Mouse (Mus musculus) cerebellum, postnatal 14 days (tissue): Measurements from ENCODE around the gene Cdc14a.

Experiments
- DNase-seq, 2 experiments: peaks; one replicate each; pipeline ENCODE4 v3.0.0; 2021; ENCODE audit warnings: mixed read lengths in 2 of 2

Cdc14a gene

DNA sequence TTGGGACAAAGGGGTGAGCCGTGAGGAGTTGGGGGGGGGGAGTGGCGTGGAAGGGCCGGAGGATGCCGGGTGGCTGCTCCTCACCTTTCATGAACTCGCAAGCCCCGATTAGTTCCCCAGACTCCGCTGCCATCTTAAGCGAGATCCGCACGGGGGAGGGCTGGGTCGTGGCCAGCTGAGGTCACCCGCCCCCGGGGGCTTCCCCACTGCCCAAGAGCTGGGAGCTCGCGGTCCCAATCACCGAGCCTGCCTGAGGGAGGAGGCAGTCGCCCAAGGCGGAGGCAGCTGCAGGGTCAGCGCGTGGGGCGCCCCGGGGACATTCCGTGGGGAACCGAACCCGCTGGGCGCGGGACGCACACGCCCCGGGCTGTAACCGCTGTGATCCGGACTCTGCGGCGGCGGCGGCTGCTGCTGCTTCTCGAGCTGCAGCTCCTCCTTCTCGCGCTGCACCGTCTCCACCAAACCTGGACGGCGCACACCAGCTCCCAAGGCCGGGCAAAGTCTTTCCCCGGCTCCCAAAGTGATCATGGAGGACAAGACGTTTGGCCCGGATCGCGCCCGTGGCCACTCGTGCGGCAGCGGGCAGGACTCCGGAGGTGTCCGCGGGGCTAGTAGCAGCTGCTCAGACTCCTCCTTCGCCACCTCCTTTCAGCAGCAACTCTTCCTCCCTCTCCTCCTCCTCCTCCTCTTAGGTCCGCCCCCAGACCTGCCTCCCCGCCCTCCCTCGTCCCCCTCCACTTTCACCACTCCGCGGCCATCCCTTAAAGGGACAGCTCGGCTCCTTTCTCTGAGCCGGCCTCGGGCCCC is at the start of gene Cdc14a:
Cdc14a (minus strand) TSS at position 680 of the 807 bp plus-strand sequence.
- peak; percentile 79 to 81 for DNase-seq

DNA sequence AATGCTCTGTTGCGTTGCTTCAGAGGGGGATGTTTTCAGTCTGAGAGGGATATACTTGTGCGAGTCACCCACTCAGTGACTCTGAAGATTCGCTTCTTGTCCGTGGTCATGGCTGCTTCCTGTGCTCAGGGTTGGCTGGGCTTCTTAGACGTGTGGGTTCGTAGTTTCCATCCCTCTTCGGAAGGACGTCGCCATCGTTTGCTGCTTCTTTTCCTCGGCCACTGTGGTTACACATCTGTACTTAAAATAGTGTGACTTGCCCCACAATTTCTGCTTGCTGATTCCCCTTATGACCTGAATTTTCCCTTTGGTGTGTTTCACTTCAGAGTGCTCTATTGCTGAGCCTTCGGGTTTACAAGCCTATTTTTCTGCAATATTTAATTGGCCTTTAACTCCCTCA is 41.9 kb upstream of the Cdc14a start:
- no peak for DNase-seq

DNA sequence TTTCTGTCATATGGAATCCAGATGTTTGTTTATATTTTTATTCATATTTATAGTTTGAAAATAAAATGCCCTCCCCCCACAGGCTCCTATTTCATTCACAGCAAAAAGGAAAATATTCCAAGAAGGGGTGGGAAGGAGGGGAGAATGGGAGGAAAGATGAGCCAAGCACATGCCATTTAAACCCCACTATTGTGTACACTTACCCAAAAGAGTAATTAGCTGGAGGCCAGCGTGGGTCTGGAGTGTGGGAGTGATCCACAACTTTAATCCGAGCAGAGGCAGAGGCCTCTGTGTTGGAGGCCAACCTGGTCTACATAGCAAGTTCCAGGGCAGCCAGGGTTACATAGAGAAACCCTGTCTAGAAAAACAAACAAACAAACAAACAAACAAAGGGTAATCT is 40.5 kb upstream of the Cdc14a start:
- DNase-seq, result no peak

DNA sequence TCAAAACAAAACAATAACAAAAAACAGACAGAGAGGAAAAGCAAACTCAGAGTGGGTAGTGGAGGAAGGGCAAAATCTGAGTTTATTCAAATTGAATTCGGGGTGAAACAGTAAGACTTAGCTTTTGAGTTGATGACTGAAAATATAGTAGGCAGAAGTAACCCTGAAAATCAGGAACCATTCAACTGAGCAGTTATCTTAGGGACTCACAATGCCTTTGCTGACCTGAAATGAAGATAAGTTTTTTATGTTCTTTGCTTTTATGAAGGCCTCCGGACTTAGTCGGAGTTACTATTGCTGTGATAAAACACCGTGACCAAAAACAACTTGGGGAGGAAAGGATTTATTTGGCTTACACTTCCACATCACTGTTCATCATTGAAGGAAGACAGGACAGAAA is 37.2 kb upstream of the Cdc14a start:
- DNase-seq, result no peak

DNA sequence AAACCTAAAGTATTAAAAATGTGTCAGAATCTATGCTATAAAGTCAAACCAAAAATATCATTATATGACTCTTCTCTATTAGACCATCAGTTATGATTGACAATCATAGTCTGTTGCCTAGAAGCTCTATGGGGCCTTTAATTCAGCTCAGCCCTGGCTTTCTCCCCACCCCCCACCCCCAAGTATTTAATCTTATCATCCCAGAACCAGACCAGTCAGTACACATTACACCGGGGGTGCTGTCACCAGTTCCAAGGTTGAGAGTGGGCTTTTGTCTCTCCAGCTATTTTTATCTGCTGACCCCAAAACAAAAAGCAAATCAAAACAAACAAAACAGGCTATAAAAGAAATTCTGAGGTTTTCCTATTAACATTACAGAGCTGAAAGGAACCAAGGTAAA is 30.7 kb upstream of the Cdc14a start:
- DNase-seq, result no peak

DNA sequence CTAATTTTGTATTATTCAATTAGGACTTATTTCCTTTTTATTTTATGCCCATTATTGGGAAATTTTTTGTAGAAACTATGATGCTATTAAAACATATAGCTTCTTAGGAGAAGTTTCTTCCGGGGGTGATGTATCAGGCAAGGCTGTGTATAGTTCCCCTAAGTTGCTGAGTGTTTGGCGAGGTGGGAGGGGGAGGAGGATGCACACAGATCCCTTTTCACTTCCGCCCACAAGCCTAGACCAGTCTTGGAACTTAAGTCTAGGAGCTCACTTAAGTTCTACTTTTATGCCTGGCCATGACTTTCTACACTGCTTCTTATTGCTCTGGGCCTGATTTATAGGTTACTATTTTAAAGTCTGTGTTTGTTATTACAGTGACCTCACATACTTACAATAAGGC is 26.9 kb upstream of the Cdc14a start:
- DNase-seq, result no peak

DNA sequence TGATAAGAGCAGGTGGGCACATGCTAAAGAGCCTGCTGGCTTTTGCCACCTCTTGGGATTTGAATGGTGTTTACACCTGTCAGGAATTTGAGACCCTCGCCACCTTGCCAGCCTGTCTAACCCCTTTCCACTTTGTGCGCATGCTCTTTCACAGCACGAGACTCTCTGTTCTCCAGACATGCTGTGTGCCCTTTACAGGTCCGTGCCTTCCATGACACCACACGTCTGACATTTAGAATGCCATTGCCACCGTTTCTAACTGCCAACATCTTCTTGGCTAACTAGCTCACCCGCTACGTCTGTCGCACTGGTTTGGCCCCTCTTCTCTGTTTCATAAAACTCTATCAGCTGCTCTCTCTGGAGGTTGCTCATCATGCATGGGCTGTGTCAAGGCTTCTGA is 20.5 kb upstream of the Cdc14a start:
- peak; percentile 16 to 22 for DNase-seq

DNA sequence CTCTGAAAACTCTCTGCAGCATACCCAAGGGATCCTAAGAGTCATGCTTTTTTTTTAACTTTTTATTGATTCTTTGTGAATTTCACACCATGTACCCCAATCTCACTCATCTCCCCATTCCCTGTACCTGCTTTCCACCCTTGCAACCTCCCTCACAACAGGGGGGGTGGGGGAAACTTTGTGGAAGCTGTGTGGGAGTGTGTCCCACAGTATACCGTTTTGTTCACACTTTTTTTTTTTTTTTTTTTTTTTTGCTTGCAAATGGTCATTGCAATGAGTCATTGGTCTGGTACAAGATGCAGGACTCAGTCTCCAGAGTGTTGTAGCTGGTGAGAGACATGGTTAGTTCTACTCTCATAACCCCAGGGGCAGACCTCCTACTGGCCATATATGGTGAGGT is 19.0 kb upstream of the Cdc14a start:
- no peak for DNase-seq

DNA sequence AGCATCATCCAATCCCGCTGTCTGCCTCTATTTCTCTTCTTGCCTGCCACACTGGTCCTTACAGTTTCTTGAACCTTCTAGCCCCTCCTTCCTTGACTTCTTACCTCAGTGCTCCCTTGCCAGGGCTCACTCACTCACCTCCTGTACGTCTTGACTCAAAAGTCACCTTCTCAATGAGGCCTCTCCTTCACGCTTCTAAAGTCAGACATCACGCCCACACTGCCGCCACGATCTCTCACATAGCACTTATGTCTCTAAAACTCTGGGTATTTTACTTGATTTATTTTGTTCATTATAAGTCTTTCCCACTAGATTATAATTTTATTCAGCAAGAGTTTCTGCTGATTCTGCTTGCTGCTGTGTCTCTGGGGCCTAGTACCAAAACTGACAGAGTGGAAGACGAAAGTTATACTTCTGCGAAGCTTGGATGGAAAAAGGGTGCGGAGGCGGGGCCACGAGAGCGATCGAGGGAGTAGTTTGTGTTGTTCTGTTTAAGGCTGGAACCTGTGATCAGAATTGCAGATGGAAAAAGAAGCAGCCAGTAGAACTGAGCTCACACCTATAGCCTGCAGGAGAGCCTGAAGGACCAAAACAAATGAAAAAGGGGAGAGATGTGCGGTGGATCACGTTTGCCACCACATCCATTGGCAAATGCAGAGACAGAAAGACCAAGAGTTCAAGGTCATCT is 17.8 kb upstream of the Cdc14a start:
- no peak for DNase-seq

DNA sequence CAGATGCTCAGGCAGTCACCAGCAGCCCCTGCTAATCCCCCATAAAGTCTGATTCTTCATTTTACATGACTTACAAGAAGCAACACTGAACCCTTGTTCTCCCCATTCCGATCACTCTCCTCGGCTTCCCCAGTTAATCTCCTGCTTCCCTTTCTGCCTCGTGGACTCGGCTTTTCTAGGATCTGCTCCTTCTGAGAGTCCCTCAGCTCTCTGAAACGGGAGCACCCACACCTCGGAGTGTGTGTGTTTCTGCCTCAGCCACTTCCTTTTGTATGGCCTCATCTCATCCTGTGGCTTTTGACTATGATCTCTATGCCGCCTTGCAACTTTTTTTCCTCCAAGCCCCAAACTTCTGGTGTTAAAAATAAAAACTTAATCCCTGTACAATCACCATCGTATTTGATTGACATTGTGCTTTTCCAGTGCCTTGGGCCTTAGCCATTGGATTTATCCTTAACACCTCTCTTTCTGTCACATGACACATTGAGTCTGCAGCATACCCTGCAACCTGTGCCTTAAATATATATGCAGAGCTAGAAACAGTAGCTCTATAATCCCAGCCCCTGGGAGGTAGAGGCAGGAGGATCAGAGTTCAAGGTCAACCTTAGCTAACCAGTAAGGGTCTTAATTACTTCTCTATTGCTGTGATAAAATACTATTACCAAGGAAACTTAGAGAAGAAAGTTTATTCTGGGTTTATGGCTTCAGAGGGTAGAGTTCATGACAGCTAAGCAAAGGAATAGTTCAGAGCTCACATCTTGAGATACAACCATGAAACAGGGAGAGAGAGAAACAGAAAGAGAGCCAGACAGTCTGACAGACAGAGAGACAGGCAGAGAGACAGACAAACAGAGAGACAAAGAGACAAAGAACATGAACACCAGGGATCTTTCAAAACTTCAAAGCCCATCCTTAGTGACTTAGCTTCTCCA is 16.5 kb upstream of the Cdc14a start:
- no peak for DNase-seq

DNA sequence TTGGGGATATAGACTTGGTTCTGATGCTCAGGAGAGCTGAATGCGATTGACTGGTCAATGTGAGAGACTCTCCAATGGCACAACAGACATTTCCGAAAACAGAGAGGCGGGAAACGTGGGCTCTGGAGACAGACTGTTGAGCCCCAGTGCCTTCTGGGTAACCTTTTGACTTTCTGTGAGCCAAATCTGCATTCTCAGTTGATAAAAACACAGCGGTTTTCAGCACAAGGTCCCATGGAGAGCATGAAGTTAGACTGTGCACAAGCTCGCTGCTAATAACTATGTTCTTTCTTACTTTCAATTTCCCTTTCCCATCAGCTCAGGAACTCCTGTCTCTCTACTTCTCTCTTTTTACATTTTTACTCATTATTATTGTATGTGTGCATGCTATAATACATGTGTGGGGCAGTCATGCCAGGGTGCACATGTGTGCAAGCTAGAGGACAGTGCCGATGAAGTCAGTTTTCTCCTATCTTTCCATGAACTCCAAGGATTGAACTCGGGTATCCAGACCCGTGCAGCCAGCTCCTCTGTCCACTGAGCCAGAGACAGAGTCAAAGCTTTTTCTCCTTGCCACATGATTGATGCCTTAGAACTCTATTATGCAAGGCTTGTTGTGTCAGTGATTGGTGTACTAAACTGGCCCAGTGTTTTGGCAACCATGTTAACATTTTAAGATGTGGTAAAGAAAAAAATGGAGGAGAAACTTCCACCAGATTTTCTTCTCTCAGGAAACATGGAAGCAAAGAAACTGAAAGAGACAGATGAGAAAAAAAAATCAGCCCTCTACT is 13.2 kb upstream of the Cdc14a start:
- DNase-seq, result no peak

DNA sequence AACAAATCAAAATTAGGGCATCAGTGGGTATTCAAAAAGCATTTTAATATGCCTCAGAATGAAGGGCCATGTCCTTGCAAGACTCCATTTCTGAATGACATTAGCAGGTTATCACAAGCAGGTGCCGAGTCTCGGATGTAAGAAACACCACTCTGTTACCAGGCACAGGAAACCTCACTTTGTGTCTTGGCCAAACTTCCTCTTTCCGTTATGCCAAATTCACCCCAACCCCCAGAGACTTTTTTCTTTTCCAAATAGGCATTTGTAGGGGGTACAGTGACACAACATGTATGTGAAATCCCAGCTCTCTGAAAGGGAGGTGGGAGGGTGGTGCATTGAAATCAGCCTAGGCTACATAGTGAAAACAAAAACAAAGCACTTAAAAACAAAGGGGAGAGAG is 12.3 kb upstream of the Cdc14a start:
- no peak for DNase-seq

DNA sequence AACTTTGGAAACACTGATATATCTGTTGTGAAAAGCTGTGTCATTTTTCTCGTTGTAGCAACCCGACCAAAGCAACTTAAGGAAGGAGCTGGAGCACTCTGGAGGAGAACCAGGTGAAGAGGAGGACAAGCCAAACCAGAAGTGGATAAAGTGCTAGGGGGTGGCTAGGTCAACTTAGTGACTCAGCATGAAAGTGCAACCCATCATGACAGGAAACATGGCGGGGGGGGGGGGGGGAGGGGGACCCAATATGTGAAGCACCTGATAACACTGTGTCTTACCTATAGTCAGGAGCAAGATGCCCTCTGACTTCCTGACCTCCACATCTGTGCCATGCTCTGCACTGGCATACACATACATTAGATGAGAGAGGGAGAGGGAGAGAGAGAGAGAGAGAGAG is 10.9 kb upstream of the Cdc14a start:
- DNase-seq, result no peak

DNA sequence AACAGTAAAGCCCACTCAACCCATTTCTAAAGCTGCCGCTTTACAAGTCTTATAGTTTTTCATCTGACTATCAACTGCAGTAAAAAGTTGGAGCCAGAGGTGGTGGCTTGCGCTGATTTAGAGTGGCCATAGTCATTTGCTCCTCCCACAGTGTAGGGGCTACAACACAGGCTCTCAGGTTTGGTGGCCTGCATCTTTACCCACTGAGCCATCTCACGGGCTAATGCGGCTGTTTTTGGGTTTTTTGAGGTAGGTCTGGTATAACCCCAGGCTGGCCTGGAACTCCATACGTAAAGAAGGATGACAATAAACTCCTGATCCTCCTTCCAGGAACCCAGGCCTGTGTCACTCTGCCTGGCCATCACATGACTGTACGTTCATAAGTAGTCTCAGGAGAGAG is 2.1 kb upstream of the Cdc14a start:
- no peak for DNase-seq

DNA sequence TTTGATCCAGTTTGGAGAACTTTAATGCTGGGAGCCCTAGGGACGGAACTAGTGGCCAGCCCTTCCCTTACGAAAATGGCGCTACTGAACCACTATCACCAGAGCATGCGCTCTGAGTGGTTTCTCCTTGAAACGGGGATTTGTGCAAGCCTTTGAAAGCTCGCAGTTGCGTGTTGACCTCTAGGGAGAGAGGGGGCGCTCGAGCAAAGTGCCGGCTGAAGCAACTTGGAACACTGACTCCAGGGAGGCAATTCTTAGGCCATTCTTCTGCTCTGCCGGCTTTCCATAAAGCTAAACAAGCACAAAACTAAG is 1.1 kb upstream of the Cdc14a start:
- peak; percentile 82 to 83 for DNase-seq

DNA sequence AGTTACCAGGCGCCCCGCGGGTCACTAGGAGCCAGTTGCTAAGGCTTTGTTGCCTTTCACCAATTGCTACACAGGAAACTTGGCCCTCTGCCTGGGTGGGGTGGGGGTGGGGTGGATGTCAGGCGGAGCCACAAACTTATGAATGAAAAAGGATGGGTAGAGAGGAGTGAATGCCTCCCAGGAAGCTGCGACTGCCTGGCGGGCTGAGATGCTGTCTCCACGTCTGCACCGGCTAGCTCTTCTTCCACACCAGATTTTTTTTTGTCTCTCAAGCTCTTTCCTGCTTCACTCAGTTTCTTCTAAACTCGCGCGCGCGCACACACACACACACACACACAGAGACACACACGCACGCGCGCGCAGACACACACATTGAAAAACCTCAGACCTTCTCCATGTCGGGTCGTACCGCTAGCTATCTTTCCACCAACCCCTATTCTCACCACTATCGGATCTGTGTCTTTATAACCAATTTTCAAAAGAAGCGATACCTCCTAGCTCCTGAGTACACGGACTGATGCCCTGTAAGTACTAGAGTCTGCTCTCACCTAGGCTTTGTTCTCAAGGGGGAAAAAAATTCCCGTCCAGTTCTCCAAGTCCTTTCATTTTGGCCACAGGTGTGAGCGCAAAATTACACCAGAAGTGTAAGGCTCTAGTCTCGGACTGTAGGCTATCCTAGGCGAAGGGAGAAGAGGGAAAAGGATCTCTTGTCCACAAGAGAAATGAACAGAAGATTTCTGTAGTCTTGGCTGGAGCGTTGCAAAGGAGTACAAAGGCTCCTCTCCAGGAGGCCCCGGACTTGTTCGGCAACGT is 534 bp upstream of the Cdc14a start:
- DNase-seq, result peak in 1 of 2 experiments; percentile 45

DNA sequence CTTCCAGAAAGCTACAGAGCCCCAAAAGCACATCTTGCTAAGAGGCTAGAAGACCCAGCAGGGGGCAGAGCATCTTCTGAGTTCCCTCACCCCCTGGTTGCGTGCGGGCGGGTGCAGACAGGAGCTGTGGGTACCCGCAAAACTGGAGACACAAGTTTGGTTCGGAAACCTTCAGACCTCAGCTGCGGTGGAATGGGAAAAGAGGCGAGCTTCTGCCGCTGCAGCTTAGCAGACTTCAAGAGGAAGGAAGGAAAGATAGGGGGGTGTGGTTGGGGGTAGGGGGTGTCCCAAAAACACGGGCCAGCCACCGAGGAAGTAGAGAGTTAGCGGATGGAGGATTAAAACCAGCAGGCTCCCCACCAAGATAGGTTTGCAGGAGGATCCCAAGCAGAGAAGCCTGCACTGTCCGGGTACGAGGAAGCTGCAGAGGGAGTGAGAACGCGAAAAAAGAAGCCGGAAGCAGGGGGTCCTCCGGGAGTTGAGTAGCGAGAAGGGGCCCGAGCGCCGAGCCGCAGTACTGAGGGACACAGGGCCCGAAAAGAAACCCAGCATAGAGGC is 958 bp downstream of the Cdc14a start:
- DNase-seq, result peak; percentile 54 to 64

DNA sequence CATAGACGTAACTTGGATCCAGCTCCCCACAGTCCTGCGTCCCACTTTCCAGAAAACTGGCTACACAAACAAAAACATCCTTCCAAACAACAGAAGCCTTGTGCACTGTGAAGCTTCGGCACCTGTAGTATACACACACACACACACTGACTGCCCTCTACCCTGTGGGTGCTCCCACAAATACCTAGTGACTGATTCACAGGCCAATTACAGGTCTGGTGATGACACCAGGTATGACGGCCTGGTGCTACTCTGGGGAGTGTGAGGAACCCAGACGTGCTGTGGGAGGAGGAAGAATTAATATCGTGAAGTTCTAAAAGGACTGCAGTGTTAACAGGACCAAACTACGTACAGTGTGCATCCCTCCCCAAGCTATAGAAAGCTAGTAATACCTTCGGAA is 1.8 kb downstream of the Cdc14a start:
- no peak for DNase-seq

DNA sequence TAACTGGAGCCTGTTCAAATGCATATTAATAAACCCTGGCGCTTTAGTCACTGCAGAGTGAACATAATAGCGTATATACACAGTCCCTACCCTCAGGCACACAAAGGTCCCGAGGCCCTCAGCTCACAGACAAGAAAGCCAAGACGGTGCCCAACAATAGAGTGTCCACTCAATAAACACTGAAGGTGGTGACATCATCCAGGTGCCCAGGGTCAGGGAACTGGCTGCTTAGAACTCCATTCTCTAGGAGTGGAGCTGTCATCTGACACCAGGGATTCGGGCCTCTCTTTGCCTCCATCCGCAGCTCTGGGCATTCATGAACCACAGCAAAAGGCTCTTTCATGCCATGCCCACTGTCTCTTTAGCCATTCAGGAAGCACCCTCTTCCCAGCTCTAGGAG is 2.7 kb downstream of the Cdc14a start:
- no peak for DNase-seq

DNA sequence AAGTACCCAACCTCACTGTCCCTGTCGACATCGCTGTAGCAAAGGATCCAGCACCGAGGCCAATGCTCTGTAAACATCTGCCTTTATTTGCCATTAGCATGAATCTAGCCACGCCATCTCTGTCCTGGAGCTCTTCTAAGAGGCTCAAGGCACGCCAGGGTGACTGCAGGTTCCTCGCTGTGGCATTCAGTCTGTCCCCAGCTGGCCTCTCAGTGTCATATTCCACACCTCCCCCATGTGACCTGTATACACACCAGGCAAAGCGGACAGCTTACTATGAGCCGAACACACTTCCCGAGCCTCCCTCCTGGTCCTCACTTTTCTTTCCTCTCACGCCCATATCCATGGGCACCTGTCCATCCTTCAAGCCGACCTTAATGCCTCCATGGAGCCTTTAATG is 4.0 kb downstream of the Cdc14a start:
- no peak for DNase-seq

DNA sequence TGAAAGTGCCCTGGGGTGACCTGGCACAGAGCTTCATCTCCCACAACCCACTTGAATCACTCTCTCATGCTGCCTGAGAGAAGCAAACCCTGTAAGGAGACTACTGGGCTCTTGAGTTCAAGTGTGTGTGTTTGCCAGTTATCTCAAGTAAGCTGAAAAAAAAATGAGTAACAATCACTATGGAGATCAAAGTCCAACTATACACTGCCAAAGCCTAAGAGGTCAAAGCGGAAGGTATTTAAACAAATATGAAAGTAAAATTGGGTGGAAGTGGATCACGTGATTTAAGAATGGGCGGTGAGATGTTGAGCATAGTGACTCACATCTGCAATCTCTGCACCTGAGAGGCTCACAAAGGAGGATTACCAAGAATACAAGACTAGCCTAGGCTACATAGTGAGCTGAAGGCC is 9.4 kb downstream of the Cdc14a start:
- DNase-seq, result no peak
